Mouse (Mus musculus) layer of hippocampus, adult 9-10 months (tissue): ENCODE data around the gene Tnfrsf17.
"Not testable (repeated sequence)": the region's sequence is repeated elsewhere in the genome, so short reads cannot be mapped to it uniquely, and the experiment has no call there.

Source experiments
- DNase-seq: peaks from one replicate; pipeline ENCODE4 v3.0.0; 2022; ENCODE audit warnings: low spot score

Tnfrsf17 gene

DNA sequence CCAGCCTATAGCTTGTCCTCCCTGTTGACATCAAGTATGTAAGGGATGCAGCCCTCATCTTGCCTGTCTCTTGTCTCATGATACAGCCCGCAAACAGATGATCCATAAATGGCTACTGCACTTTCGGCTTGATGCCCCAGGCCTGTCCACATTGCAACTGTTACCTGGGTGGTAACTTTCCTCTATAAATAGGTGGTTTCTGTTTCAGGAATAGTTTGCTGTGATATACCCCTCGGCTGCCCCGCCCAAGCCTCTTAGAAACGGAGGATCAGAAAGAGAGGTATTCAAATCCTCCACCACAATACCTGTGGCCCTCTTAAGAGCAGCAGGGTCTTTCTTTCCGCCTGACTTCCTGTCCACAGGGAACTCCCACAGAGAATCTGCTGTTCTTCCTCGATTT is at the start of gene Tnfrsf17:
Gene Tnfrsf17 (plus strand): TSS at position 301 of the 400 bp plus-strand sequence.
- no peak for DNase-seq

DNA sequence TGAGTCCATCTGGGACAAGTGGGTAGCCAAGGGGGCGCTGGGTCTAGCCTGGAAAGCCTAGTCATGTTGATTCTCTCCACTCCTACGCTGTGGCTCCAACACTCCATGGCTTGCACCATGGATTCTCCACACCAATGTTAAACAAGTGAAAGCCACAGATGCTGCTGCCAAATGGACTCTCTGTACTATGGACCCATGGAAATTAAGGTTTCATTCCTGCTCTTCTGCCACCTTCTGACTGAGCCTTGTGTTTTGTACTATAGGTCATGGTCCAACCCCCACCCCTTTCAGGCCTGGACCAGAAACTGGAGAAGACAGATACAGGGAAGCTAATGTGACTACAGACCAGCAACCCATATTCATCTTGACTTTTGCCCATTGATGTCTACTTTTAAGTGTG is 47.1 kb upstream of the Tnfrsf17 start:
- no peak for DNase-seq

DNA sequence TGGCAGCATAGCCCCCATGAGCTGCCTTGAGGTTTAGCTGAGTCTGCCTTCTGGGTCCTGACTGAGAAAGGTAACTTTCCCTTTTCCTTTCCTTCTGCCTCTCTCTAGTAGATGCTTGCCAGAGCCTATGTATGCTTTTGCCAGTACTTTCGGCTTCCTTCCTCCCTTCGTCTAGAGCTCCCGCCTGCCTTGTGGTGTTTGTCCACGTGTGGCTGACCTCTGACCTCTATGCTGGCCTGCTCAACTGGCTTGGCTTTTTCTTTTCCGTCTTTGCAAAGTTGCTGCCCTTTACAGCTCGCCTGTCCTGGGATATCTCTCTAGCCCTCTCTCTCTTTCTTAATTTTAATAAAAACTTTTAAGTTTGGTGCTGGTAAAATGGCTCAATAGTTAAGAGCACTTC is 43.8 kb upstream of the Tnfrsf17 start:
- DNase-seq, result no peak

DNA sequence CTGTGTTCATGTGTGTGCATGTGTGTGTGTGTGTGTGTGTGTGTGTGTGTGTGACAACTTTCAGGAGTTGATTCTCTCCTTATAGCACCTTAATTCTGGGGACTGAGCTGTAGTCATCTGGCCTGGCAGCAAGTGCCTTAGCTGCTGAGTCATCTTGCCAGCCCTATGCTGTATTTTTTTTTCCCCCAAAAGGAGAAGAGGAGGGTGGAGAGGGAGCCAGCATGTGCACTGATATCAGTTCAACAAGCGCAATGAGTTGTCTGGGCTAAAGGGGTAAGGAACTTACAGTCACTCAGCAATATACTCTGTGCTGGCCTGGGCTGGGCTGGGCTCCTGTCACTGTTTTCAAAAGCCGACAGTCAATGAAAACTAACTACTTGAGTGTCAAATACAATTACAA is 43.0 kb upstream of the Tnfrsf17 start:
- DNase-seq, result no peak

DNA sequence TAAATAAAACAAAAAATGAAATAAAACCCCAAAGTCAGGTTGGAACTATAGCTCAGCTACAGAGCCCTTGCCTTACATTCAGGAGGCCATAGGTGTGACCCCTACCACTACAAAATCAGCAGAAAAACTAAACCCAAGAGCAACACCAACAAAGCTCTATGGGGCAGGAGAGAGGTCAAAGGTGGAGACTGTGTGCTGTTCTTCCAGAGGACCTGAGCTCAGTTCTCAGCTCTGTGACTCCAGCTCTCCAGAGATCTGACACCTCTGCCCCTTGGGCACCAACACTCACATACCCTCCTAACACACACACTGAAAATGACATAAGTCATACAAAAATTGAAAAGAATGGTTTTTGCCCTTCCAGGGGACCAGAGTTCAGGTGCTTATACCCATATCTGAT is 42.5 kb upstream of the Tnfrsf17 start:
- DNase-seq, result no peak

DNA sequence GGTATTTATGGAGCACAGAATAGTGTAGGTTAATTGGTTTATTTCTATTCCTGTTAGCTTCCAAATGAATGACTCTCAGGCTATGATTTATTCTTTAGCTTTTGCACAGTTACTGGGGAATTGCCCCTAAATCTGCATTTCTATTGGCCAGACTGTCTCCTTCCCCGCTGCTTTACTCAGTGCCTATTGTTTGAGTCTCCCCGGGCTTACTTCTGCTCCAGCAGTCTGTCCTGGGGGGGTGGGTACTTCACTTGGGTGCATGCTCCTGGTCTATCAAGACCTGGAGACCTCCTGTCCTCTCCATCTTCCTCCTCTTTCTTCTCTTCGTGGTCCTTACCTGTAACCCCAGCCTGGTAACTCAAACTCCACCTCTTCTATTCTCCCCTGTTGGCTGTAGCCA is 36.7 kb upstream of the Tnfrsf17 start:
- DNase-seq, result no peak

DNA sequence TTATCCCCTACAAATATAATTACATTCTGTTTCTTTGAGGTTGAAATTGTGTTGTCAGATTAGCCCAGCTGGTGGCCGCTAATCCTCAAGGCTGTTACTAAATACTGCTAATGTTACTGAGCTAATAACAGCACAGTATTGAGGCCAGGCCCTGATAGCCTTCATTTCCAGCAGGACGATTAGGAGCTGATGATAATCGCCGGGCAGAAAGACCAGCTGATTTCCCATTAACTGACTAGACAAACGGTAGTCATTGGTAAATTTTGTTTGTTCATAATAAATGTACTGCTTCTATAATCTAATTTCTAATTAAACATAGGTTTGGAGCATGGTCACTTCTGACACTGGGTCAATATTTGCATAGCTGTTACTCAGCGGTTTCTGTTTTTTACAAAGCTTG is 34.8 kb upstream of the Tnfrsf17 start:
- DNase-seq, result no peak

DNA sequence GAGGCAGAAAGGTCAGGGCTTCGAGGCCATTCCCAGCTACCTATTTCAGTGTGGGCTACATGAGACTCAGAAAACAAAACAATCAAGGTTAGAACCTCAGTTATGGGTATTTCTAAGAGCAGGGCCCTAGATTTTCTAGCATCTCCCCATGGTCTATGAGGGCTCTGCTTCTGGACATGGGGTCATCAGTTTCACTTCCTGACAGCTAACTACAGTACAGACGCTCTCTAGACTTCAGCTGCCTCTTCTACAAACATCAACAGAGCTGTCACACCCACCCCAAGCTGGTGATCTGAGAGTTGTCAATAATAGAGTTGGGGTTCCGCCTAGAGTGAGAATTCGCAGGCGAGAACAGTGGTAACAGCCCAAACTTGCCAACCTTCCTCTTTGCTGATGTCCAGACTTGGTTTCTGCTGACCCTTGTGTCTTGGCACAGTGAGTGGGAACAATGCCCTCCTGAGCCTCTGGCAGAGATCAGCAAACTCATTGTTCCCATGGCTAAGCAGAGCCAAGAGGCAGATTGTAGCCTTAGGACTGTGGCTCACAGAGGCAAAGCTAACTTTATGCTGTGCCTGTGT is 30.9 kb upstream of the Tnfrsf17 start:
- DNase-seq, result peak; percentile 15

DNA sequence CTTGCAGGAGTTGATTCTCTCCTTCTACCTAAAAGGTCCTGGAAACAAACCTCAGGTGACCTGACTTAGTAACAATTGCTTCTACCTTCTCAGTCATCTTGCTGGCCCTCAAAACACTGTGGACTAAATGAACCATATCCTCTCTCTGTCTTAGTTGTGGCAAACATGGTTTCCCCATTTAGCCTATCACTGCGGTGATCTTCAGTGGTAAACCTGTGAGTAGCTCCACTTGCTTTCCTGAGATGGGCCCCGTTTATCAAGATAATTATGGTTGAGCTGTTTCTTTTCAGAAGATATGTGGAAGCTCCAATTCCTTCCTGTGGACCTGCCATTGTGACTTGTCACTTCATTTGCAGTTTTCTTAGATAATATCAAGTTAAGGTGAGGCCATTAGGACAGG is 28.7 kb upstream of the Tnfrsf17 start:
- no peak for DNase-seq

DNA sequence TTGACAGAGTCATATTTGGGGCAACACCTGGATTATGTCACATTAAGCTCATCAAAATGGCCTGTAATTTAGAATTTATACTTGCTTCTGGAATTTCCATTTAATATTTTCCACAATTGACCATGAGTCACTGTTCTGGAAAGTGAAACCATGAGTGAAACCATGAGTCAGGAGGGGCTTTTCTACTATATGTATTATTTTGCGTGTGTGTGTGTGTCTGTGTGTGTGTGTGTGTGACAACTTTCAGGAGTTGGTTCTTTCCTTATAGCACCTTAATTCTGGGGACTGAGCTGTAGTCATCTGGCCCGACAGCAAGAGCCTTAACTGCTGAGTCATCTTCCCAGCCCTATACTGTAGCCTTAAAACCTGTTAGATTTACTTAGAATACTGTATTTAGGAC is 27.7 kb upstream of the Tnfrsf17 start:
- no peak for DNase-seq

DNA sequence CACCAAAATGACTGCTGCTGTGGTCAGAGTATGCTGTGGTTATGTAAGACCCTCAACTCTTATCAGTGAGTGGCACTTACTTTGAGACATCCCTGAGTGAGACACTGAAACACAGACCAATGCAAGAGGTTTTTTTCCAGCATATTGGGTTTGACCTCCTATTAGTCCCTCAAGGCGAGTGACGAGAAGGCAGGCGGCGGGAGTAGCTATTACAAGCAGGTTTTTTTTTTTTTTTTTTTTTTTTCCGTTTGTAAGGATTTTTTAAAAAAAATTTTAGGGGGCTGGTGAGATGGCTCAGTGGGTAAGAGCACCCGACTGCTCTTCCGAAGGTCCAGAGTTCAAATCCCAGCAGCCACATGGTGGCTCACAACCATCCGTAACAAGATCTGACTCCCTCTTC is 24.7 kb upstream of the Tnfrsf17 start:
- DNase-seq, result not testable (repeated sequence)

DNA sequence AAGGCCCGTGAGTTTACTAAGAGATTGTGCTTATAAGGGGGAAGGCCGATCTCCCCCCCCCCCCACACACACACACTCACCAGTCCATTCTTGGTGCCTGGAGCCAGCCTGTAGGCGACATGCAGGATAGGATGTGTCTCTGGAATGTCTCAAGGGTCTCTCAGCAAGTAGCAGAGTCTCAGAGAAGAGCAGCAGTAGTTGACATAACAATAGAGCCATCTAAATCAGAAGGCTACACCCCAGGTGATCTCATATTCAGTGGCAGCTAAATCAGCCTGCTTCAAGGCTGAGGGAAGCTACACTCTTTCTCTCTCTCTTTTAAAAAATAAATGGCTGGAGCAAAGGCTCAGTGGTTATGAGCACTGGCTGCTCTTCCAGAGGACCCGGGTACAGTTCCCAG is 18.0 kb upstream of the Tnfrsf17 start:
- DNase-seq, result not testable (repeated sequence)

DNA sequence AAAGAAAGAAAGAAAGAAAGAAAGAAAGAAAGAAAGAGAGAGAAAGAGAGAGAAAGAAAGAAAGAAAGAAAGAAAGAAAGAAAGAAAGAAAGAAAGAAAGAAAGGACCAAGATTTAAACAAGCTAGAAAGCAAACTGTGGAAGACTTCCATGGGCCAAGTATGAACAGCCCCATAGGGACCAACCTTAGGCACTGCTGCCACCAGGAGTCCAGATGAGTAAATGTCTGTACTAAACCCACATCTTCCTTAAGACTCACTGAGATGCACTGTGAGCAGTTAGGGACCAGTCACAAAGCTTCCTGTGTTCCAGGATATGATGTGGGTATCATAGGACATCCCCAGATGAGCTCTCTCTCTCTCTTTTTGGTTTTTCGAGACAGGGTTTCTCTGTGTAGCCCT is 15.9 kb upstream of the Tnfrsf17 start:
- not testable (repeated sequence) for DNase-seq

DNA sequence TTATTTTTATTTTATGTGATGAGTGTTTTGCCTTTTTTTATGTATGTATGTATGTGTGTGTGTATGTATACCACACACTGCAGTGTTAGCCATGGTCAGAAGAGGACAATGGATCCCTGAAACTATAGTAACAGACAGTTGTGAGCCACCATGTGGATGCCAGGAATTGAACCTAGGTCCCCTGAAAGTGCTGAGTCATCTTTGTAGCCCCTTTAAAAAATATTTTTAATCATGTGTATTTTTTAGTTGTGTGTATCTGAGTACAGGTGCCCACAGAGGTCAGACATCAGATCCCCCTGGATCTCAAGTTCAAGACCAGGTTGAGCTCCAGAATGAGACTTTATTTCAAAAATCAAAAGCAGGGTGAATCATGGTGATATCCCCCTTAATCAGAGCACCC is 9.9 kb upstream of the Tnfrsf17 start:
- no peak for DNase-seq

DNA sequence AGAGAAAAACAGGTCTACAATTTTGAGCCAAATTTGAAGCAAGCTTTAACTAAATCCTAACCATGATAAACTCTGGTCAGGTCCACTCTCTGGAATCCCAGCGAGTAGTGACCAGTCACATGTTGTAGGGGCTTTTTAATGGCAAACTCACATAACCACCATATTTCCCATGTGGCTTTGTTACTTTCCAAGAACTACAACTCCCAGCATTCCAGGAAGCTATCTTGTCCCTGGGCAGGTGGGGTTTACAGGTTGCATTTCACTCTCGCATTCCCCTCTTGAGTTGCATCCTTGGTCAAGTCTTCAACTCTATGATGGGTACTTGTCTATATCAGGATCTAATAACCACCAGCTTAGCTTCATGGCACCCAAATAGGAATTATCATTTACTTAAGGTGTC is 8.1 kb upstream of the Tnfrsf17 start:
- DNase-seq, result no peak

DNA sequence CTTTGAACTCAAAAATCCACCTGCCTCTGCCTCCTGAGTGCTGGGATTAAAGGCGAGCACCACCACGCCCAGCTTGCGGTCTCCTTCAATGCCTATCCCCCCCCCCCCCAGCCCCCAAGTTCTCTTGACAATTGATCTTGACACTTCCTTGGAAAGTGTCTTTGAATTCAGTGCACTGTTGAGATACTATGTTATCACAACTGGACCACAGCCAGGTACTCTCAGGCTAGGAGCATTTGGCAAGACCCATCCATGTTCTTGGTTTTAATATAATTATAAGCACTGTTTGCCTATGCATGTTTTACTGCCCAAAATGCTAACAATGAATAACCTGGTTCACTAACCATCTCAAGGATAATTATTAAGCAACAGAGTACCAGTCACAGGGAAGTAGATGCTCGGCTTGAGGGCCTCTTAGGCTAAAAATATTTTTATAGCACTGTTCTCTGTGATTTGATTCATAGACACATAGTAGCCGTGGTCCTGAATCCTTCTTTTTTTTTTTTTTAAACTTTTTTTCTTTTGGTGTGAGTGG is 2.2 kb downstream of the Tnfrsf17 start:
- DNase-seq, result no peak

DNA sequence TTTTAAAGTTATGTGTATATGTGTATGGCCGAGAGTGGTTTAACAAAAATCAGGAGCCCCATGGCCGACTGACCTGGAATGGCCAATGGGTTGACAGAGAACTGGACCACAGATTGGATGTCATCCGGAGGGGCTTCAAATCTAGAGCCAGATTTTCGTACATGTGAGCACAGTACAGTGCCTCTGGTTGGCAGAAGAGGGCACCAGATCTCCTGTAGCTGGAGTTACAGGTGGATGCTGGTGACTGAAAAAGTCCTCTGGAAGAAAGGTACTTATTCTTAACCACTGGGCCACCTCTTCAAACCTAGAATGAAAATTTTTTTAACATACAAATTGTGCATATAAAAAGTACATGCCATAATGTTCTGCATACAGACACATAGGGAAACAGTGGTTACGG is 3.1 kb downstream of the Tnfrsf17 start:
- no peak for DNase-seq

DNA sequence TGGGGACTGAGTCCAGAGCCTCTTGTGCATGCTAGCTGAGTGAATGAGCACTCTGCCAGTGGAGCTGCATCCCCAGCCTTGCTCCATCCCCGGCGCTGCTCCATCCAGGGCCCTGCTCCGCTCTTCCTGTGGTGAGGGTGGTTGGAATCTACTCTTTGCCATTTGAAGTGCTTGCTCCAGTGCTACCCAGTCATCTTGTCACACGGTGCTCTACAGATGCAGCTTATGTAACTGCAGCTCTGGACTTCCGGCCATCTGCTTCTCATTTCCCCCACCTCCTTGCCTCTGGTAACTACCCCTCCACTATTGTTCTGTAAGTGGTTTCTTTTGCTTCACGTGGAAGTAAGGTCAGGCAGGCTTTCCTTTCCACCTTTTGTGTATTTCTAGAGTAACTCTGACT is 3.7 kb downstream of the Tnfrsf17 start:
- no peak for DNase-seq

DNA sequence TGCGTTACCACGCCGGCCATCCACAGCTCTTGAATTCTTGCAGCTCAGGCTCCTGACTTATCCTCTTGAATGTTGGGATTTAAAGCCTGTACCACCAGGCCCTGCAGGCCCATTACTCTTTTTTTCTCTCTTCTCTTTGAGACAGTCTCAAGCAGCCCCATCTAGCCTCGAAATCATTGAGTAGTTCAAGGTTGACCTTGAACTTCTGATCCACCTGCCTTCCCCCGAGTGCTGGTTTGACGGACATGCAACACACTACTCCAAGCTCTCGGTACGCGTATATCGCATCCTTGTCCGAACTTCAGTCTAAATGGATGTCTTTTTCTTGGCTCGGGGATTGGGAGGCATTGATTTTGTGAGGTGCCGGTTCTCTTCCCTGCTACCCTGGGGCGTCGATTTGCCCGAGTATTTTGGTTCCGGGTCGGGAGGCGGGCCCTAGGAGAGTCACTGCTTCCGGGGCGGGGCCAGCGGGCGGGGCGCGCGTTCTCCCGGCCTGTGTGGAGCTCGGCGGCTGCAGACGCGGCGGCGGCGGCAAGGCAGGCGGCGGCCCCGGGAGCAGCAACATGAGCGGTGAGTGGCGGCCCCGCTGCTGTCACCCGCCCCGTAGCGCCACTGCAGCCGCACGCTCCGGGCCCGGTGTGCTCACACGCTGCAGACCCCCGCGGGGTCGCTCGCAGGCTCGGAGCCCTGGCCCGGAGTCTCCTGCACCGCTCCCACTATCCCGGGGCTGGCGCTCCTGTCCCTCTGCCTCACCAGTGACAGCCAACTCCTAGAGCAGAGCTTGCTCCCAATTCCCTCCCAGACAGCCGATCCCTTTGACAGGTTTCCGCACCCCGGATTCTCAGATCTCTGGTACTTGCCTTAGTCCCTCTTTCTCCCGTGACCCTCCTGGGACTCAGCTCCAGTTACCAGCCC is 9.1 kb downstream of the Tnfrsf17 start, which contains the start of gene Snx29:
Gene Snx29 (plus strand): TSS at position 500 of the 915 bp plus-strand sequence.
- peak; percentile 88 for DNase-seq

DNA sequence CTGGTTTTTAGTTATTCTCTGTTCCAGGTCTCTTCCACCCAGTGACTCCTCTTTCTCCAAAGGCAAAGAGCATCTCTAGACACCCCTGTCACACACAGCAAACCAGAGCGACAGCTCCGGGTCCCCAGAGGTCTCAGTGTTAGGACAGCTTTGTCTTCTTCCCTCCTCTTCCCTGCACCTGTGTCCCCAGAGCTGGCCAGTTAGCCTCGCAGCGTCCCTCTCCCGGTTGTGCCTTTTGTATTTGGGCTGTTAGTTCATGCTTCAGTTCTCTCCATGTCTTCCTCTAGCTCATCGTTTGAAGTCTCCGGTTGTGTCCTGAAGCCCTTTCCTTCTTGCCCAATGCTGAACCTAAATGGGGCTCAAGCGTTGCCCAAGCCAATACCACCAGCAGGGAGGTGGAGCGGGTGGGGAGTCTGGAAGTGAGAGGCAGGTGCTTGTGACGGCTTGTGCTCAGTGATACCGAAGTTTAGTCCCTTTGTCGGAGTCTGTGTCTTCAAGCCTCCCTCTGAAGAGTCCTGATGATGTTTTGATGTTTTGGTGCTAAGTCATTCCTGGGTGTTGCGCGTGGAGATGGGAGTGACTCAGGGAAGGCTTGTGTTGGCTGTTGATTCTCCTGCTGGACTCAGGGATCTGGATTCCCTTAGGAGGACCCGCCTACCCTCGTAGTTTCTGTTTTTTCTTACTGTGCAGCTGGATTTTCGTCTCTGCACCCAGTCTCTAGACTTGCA is 9.9 kb downstream of the Tnfrsf17 start:
- DNase-seq, result no peak

DNA sequence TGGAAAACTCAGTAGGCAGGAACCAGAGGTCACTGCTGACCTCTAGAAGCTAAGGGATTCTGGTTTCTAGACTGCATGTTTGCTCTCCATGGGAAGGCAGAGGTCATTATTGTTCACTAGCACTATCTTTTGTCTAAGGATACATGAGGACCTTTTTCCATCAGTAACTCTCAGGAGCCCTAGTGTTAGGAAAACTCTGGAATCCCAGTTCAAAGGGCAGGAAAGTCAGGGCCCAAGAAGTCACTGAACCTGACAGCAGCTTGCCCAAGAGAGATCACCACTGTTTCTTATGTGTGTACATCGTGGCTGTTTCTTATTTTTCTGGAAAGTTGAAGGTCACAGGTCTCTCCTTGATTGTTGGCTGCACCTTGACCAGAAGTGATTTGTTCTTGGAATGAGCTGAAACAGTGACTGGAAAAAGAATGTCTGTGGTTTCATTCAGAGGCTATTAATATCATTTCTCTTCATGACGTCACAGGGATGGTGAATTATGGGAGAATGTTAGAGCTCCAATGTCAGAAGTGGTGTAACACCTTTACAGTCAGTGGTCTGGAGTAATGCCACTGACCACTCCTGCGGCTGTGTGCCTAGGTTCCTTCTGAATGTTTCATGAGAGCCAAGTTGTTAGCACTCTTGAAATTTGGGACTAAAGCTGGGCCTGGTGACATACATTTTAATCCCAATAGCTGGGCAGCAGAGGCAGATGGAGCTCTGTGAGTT is 16.6 kb downstream of the Tnfrsf17 start:
- no peak for DNase-seq

DNA sequence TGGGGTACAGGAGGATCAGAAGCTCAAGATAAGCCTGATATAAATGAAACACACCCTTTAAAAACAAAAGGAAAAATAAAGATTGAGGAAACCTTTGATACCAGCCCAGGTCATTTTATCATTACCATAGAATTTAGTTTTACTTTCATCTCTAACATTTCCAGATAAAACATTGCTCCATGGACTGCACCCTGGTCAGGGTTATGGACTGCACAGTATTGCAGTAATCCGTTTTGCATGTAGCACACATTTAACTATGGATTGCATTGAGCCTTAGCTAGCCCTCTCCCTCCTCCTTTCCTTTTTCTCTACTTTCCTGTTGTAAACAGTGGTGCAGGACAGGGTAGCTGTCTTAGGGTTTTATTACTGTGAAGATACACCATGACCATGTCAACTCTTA is 17.4 kb downstream of the Tnfrsf17 start:
- DNase-seq, result no peak
